Mouse (Mus musculus) fat pad, adult 2 months (tissue): ENCODE results near the gene Slc39a5.

Experiments used
- DNase-seq: peaks from one replicate; pipeline ENCODE4 v3.0.0-alpha.2; 2011; ENCODE audit warnings: low read depth, low spot score; ENCODE audit errors: extremely low read depth

Gene Slc39a5

GRCm38 (mm10) chr10:128376455-128377211 is 24.4 kb downstream of the Slc39a5 start, which contains the start of gene Ankrd52:
TSS of gene Ankrd52 (plus strand) at chr10:128377115.
- DNase-seq = no peak

- no peak for DNase-seq
Observed at GRCm38 (mm10) chr10:128376099-128376454, 25.0 kb downstream of the Slc39a5 start.

- DNase-seq = no peak
Observed at GRCm38 (mm10) chr10:128374393-128374792, 26.6 kb downstream of the Slc39a5 start.

- no peak for DNase-seq
Observed at GRCm38 (mm10) chr10:128372989-128373748, 27.9 kb downstream of the Slc39a5 start.

- DNase-seq = no peak
Observed at GRCm38 (mm10) chr10:128372142-128372541, 28.9 kb downstream of the Slc39a5 start.

GRCm38 (mm10) chr10:128370601-128371000 is 30.4 kb downstream of the Slc39a5 start:
- no peak for DNase-seq

GRCm38 (mm10) chr10:128370021-128370420 is 31.0 kb downstream of the Slc39a5 start:
- no peak for DNase-seq

- no peak for DNase-seq
Observed at GRCm38 (mm10) chr10:128369599-128369998, 31.4 kb downstream of the Slc39a5 start.

GRCm38 (mm10) chr10:128369218-128369543 is 31.8 kb downstream of the Slc39a5 start:
- DNase-seq = no peak

GRCm38 (mm10) chr10:128368402-128369217 is 32.4 kb downstream of the Slc39a5 start, which contains the start of gene Coq10a:
TSS of gene Coq10a (minus strand) at chr10:128368997.
- DNase-seq = peak; percentile 65

- no peak for DNase-seq
Observed at GRCm38 (mm10) chr10:128367899-128368401, 33.1 kb downstream of the Slc39a5 start.

- no peak for DNase-seq
Observed at GRCm38 (mm10) chr10:128362568-128362967, 38.5 kb downstream of the Slc39a5 start.

GRCm38 (mm10) chr10:128361836-128362235 is 39.2 kb downstream of the Slc39a5 start:
- no peak for DNase-seq

- DNase-seq = no peak
Observed at GRCm38 (mm10) chr10:128359226-128359625, 41.8 kb downstream of the Slc39a5 start.

- DNase-seq = no peak
Observed at GRCm38 (mm10) chr10:128358796-128359195, 42.2 kb downstream of the Slc39a5 start.

GRCm38 (mm10) chr10:128347541-128347940 is 53.5 kb downstream of the Slc39a5 start:
- DNase-seq = no peak
